Comparison of ENCODE assay signal across 18 mouse cellular contexts in the genomic region with DNA sequence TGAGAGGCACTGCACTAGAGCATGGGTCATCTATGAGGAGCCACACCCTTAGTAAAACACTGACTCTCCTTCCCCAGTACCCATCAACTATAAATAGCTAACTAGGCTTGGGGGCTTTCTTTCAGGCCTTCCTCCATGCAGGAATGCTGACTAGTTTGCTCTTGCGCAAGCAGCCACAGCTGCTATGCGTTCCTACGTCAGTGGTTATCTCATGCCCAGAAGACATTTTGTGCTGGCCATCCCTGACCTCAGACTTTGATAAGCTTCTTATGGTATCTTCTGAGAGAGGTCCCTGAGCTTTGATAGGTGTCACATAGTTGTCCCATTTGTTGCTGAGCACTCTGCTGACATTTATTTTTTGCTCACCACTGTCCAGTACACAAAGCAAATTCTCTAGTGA. TPM values are rescaled to one million over a fixed set of nuclear protein-coding genes. Genes with fewer than 3 reads are reported as not detected.
DNase-seq lines count a peak whose midpoint lies in the region; ATAC-seq lines count a peak whose summit lies in the region.
"Had no signal": no experiment of that assay in that cellular context is flagged by ENCODE, and none has a peak within 500 bp of the region (broad histone marks: within the 10 kb centered on the region; RNA-seq: fewer than 3 reads in every experiment).

No protein-coding gene starts in this region.

- H3K27ac ChIP-seq in heart, embryonic 12.5 days (ENCODE audit: poor library complexity, severe bottlenecking): no peak overlapping the region
- no peak overlapping the region; the same call in 1 of the 2 replicates for H3K27ac ChIP-seq in intestine, embryonic 16.5 days (ENCODE audit: low read length)
- no peak overlapping the region for H3K27ac ChIP-seq in midbrain, embryonic 11.5 days (ENCODE audit: low read depth, low read length)
- H3K27ac ChIP-seq: embryonic facial prominence, embryonic 10.5 days; hindbrain, embryonic 12.5 days; limb, embryonic 12.5 days; macrophage had no signal

- WGBS in heart, embryonic 12.5 days: 40% methylated on average over 3 of the region's 3 CpGs
- 74% methylated on average over 3 of the region's 3 CpGs for WGBS in intestine, embryonic 16.5 days
- WGBS in midbrain, embryonic 11.5 days: 92% methylated on average over 3 of the region's 3 CpGs

- intact Hi-C loops in heart, postnatal 36 days (cut with DNase I): no loop called here
- intact Hi-C loops in left cerebral cortex, postnatal 4 days (cut with DNase I): no loop called here

- H3K36me3 ChIP-seq in heart, embryonic 12.5 days: no peaks in the 10 kb centered on the region
- H3K36me3 ChIP-seq in intestine, embryonic 16.5 days (ENCODE audit: control insufficient read depth, insufficient read depth, low read length): no peaks in the 10 kb centered on the region
- no peaks in the 10 kb centered on the region for H3K36me3 ChIP-seq in midbrain, embryonic 11.5 days (ENCODE audit: control insufficient read depth, insufficient read depth, low read length)
- H3K36me3 ChIP-seq: embryonic facial prominence, embryonic 10.5 days; hindbrain, embryonic 12.5 days; limb, embryonic 12.5 days had no signal

- no peaks in the 10 kb centered on the region for H3K27me3 ChIP-seq in heart, embryonic 12.5 days (replicated peaks)
- H3K27me3 ChIP-seq in intestine, embryonic 16.5 days (replicated peaks; ENCODE audit: control insufficient read depth, insufficient read depth, low read length): no peaks in the 10 kb centered on the region
- peaks cover 2% of the 10 kb centered on the region; the same call in 1 of the 2 replicates for H3K27me3 ChIP-seq in midbrain, embryonic 11.5 days (ENCODE audit: control insufficient read depth, insufficient read depth, low read length)
- H3K27me3 ChIP-seq: CH12.LX; hindbrain, embryonic 12.5 days had no signal

- no peak overlapping the region for H3K4me3 ChIP-seq in heart, embryonic 12.5 days
- no peak overlapping the region for H3K4me3 ChIP-seq in intestine, embryonic 16.5 days (ENCODE audit: low read length)
- H3K4me3 ChIP-seq in midbrain, embryonic 11.5 days (ENCODE audit: low read depth, low read length): no peak overlapping the region
- H3K4me3 ChIP-seq: embryonic facial prominence, embryonic 10.5 days; hindbrain, embryonic 12.5 days; limb, embryonic 12.5 days had no signal

- 0 out of 2 replicates have a peak, but pooled peaks cover 2% of the 10 kb centered on the region for H3K4me1 ChIP-seq in heart, embryonic 12.5 days (replicated peaks)
- H3K4me1 ChIP-seq in intestine, embryonic 16.5 days (ENCODE audit: control insufficient read depth, insufficient read depth, low read length): no peaks in the 10 kb centered on the region
- no peaks in the 10 kb centered on the region for H3K4me1 ChIP-seq in midbrain, embryonic 11.5 days (ENCODE audit: control insufficient read depth, insufficient read depth, low read length)
- H3K4me1 ChIP-seq: embryonic facial prominence, embryonic 10.5 days; hindbrain, embryonic 12.5 days; limb, embryonic 12.5 days had no signal

- peak; percentile 3 to 4 for DNase-seq in heart, postnatal 36 days
- DNase-seq in MEL-GATA-1-ER (ENCODE audit: extremely low read depth, low read depth): peak; percentile 27
- no peak for DNase-seq in left cerebral cortex, postnatal 4 days
- no peak for DNase-seq in midbrain, embryonic 11.5 days (ENCODE audit: low spot score, missing footprints)
- no peak for DNase-seq in gastrocnemius, postnatal 4 days (ENCODE audit: low spot score in 2 of 2)
- DNase-seq: adrenal gland, adult 8-10 months; cerebellum, adult 9-11 months; kidney, adult 11 months; layer of hippocampus, postnatal 36 days; thymus, adult 2 months had no signal

- no peak overlapping the region for H3K4me2 ChIP-seq in heart, embryonic 12.5 days
- H3K4me2 ChIP-seq in intestine, embryonic 16.5 days (ENCODE audit: low read depth, low read length): no peak overlapping the region
- no peak overlapping the region for H3K4me2 ChIP-seq in midbrain, embryonic 11.5 days
- H3K4me2 ChIP-seq: hindbrain, embryonic 12.5 days; limb, embryonic 12.5 days had no signal

- no peaks in the 10 kb centered on the region for H3K9me3 ChIP-seq in heart, embryonic 12.5 days (replicated peaks)
- no peaks in the 10 kb centered on the region for H3K9me3 ChIP-seq in intestine, embryonic 16.5 days (ENCODE audit: control insufficient read depth, low read length)
- H3K9me3 ChIP-seq in midbrain, embryonic 11.5 days (ENCODE audit: control insufficient read depth, low read length): no peaks in the 10 kb centered on the region
- H3K9me3 ChIP-seq: embryonic facial prominence, embryonic 10.5 days; hindbrain, embryonic 12.5 days; limb, embryonic 12.5 days had no signal

- ATAC-seq in heart, embryonic 12.5 days (ENCODE audit: insufficient number of reproducible peaks, low FRiP score): no peak
- ATAC-seq in intestine, embryonic 16.5 days: peak; percentile 39; the same call in 1 of the 2 replicates
- peak; percentile 68 for ATAC-seq in megakaryocyte progenitor cell, adult 5-6 weeks (replicated peaks; ENCODE audit: poor library complexity)
- no peak for ATAC-seq in midbrain, embryonic 11.5 days (ENCODE audit: low FRiP score)

- H3K9ac ChIP-seq in heart, embryonic 12.5 days: no peak overlapping the region
- no peak overlapping the region for H3K9ac ChIP-seq in intestine, embryonic 16.5 days (ENCODE audit: low read depth, low read length)
- no peak overlapping the region for H3K9ac ChIP-seq in midbrain, embryonic 11.5 days (ENCODE audit: low read length)
- H3K9ac ChIP-seq: hindbrain, embryonic 12.5 days; limb, embryonic 12.5 days had no signal

RNA-seq across cellular contexts. Expression of a gene that starts 31.5 kb away (rescaled TPM):
- 1 to 10 TPM; 5.1 to 6.3 TPM for total RNA-seq in heart, postnatal 36 days (2021)
- 3.4 and 3.7 TPM in 2 replicates for polyA plus RNA-seq in heart, embryonic 12.5 days (2016; fragmentation: Nextera tagmentation; extraction: Ambion mirVana)
- 2.6 and 2.8 TPM in 2 replicates for polyA plus RNA-seq in intestine, embryonic 16.5 days (2015; fragmentation: Nextera tagmentation; extraction: Ambion mirVana)
- total RNA-seq in megakaryocyte progenitor cell, adult 5-6 weeks (2015): 9.2 and 10.7 TPM in 2 replicates
- 7.0 and 9.0 TPM in 2 replicates for total RNA-seq in megakaryocyte progenitor cell, adult 5-6 weeks (2017)
- total RNA-seq in left cerebral cortex, postnatal 4 days (2021): 1 to 10 TPM; 1.8 to 2.2 TPM
- 0.32 and 0.70 TPM in 2 replicates for polyA plus RNA-seq in midbrain, embryonic 11.5 days (2014; fragmentation: Nextera tagmentation; extraction: Ambion mirVana)
- total RNA-seq in gastrocnemius, postnatal 4 days (2021): 10 to 100 TPM in 1 of 2 experiments, 1 to 10 TPM in 1; 6.8 to 10.0 TPM

Comparison
In these comparisons a context has a peak if more than half of its experiments do, and no peak if none do; other contexts are left out.
1. DNase-seq: peak in heart, postnatal 36 days (2 of 2) and MEL-GATA-1-ER (single experiment); none in left cerebral cortex, postnatal 4 days (single experiment), midbrain, embryonic 11.5 days (single experiment) and gastrocnemius, postnatal 4 days (0 of 2).
2. ATAC-seq: peak in intestine, embryonic 16.5 days (single experiment) and megakaryocyte progenitor cell, adult 5-6 weeks (single experiment); none in heart, embryonic 12.5 days (single experiment) and midbrain, embryonic 11.5 days (single experiment).